Mouse (Mus musculus): ENCODE measurements around the gene Cfap45.
A peak's percentile ranks its signal among the peaks of the same experiment; 100 is the strongest.

Gene Cfap45

GRCm38 (mm10) chr1:172518013-172518412 lies 2.6 kb upstream of the Cfap45 start:
- no peak for DNase-seq (ENCODE audit: low read depth, low spot score)

- no peak for DNase-seq (ENCODE audit: low read depth, low spot score)
Observed at GRCm38 (mm10) chr1:172519644-172520043, 957 bp upstream of the Cfap45 start.

GRCm38 (mm10) chr1:172522524-172522923 lies 1.9 kb downstream of the Cfap45 start:
- no peak for DNase-seq (ENCODE audit: low read depth, low spot score)

- no peak for DNase-seq (ENCODE audit: low read depth, low spot score)
Observed at GRCm38 (mm10) chr1:172523699-172524101, 3.1 kb downstream of the Cfap45 start.

- no peak for DNase-seq (ENCODE audit: low read depth, low spot score)
Observed at GRCm38 (mm10) chr1:172525027-172525764, 4.6 kb downstream of the Cfap45 start.

- no peak for DNase-seq (ENCODE audit: low read depth, low spot score)
Observed at GRCm38 (mm10) chr1:172525971-172526370, 5.4 kb downstream of the Cfap45 start.

- no peak for DNase-seq (ENCODE audit: low read depth, low spot score)
Observed at GRCm38 (mm10) chr1:172526380-172527081, 5.9 kb downstream of the Cfap45 start.

- no peak for DNase-seq (ENCODE audit: low read depth, low spot score)
Observed at GRCm38 (mm10) chr1:172527431-172527830, 6.8 kb downstream of the Cfap45 start.

- DNase-seq (ENCODE audit: low read depth, low spot score) = peak; percentile 87
Observed at GRCm38 (mm10) chr1:172528701-172529100, 8.1 kb downstream of the Cfap45 start.

GRCm38 (mm10) chr1:172530544-172531220 lies 10.1 kb downstream of the Cfap45 start:
- peak; percentile 59 for DNase-seq (ENCODE audit: low read depth, low spot score)

- DNase-seq (ENCODE audit: low read depth, low spot score) = no peak
Observed at GRCm38 (mm10) chr1:172532551-172532950, 11.9 kb downstream of the Cfap45 start.

- DNase-seq (ENCODE audit: low read depth, low spot score) = no peak
Observed at GRCm38 (mm10) chr1:172535116-172535515, 14.5 kb downstream of the Cfap45 start.

GRCm38 (mm10) chr1:172539827-172540226 lies 19.2 kb downstream of the Cfap45 start:
- no peak for DNase-seq (ENCODE audit: low read depth, low spot score)

- no peak for DNase-seq (ENCODE audit: low read depth, low spot score)
Observed at GRCm38 (mm10) chr1:172540283-172540820, 19.8 kb downstream of the Cfap45 start.

GRCm38 (mm10) chr1:172546062-172546461 lies 25.5 kb downstream of the Cfap45 start:
- DNase-seq (ENCODE audit: low read depth, low spot score) = no peak

- DNase-seq (ENCODE audit: low read depth, low spot score) = no peak
Observed at GRCm38 (mm10) chr1:172548501-172548900, 27.9 kb downstream of the Cfap45 start.

GRCm38 (mm10) chr1:172549314-172549713 lies 28.7 kb downstream of the Cfap45 start:
- DNase-seq (ENCODE audit: low read depth, low spot score) = no peak

- DNase-seq (ENCODE audit: low read depth, low spot score) = no peak
Observed at GRCm38 (mm10) chr1:172549717-172550116, 29.1 kb downstream of the Cfap45 start.

- no peak for DNase-seq (ENCODE audit: low read depth, low spot score)
Observed at GRCm38 (mm10) chr1:172550551-172550951, 29.9 kb downstream of the Cfap45 start.

- no peak for DNase-seq (ENCODE audit: low read depth, low spot score)
Observed at GRCm38 (mm10) chr1:172551009-172551408, 30.4 kb downstream of the Cfap45 start.

- DNase-seq (ENCODE audit: low read depth, low spot score) = no peak
Observed at GRCm38 (mm10) chr1:172552623-172553022, 32.0 kb downstream of the Cfap45 start.

- DNase-seq (ENCODE audit: low read depth, low spot score) = no peak
Observed at GRCm38 (mm10) chr1:172555638-172556037, 35.0 kb downstream of the Cfap45 start, which contains the start of gene Vsig8. Gene Vsig8, plus strand, starts transcription at chr1:172555938.

Measured in forelimb bud, embryonic 11.5 days (tissue).